ENCODE assay signal across 21 mouse cellular contexts in genomic region chr11:29725167-29725566, GRCm38 (mm10). TPM values are rescaled to one million over a fixed set of nuclear protein-coding genes. Genes with fewer than 3 reads are reported as not detected.
DNase-seq lines count a peak whose midpoint lies in the region; ATAC-seq and TF ChIP-seq lines count a peak whose summit lies in the region.
"Had no signal": no experiment of that assay in that cellular context is flagged by ENCODE, and none has a peak within 500 bp of the region (broad histone marks: within the 10 kb centered on the region; RNA-seq: fewer than 3 reads in every experiment).

No protein-coding gene starts in this region.

- peaks cover 4% of the 10 kb centered on the region; the same call in 1 of the 2 replicates for H3K36me3 ChIP-seq in macrophage (ENCODE audit: inconsistent target)
- H3K36me3 ChIP-seq in liver, postnatal 0 days (replicated peaks; ENCODE audit: insufficient read depth, low read length), result no peaks in the 10 kb centered on the region
- H3K36me3 ChIP-seq in heart, embryonic 11.5 days (ENCODE audit: control insufficient read depth, insufficient read depth, low read length), result no peaks in the 10 kb centered on the region
- H3K36me3 ChIP-seq: hindbrain, embryonic 12.5 days; hindbrain, embryonic 15.5 days had no signal

- no peak for DNase-seq in gastrocnemius, adult 2 months
- no peak for DNase-seq in gastrocnemius, postnatal 4 days (ENCODE audit: low spot score in 2 of 2)
- DNase-seq in brain, adult 2 months (ENCODE audit: low read depth, low spot score), result peak; percentile 76
- DNase-seq in cerebellum, adult 11 months, result no peak
- no peak for DNase-seq in liver, postnatal 0 days
- DNase-seq: adrenal gland, adult 2 months; adrenal gland, postnatal 14 days; cerebellum, adult 18-20 months; cerebellum, adult 9-10 months; cerebellum, postnatal 14 days; gastrocnemius, postnatal 25 days; heart, adult 2 months had no signal

- no peak for TF ChIP-seq CTCF in gastrocnemius, adult 2 months (IDR thresholded peaks at IDR 0.05)
- no peak for TF ChIP-seq CTCF in bone marrow macrophage, adult 2 months (IDR thresholded peaks at IDR 0.05; ENCODE audit: low read depth, low read length)
- no peak for TF ChIP-seq CTCF in liver, postnatal 0 days (IDR thresholded peaks at IDR 0.05; ENCODE audit: low read depth)

- no peak overlapping the region for H3K9ac ChIP-seq in liver, postnatal 0 days (replicated peaks)
- no peak overlapping the region for H3K9ac ChIP-seq in heart, embryonic 11.5 days (ENCODE audit: low read depth, low read length)
- H3K9ac ChIP-seq: hindbrain, embryonic 12.5 days; hindbrain, embryonic 15.5 days had no signal

- no peak overlapping the region for H3K4me2 ChIP-seq in liver, postnatal 0 days (ENCODE audit: low read depth, low read length)
- no peak overlapping the region for H3K4me2 ChIP-seq in heart, embryonic 11.5 days
- H3K4me2 ChIP-seq: hindbrain, embryonic 12.5 days; hindbrain, embryonic 15.5 days had no signal

- peaks cover 22% of the 10 kb centered on the region for H3K4me1 ChIP-seq in bone marrow macrophage, adult 2 months (ENCODE audit: control insufficient read depth, insufficient read depth, low read length)
- H3K4me1 ChIP-seq in liver, postnatal 0 days (ENCODE audit: insufficient read depth), result peaks cover 4% of the 10 kb centered on the region; the same call in 1 of the 2 replicates
- no peaks in the 10 kb centered on the region for H3K4me1 ChIP-seq in heart, embryonic 11.5 days (ENCODE audit: control insufficient read depth, insufficient read depth, low read length)
- H3K4me1 ChIP-seq: forebrain, embryonic 10.5 days; heart, embryonic 10.5 days; hindbrain, embryonic 12.5 days had no signal

- H3K4me3 ChIP-seq in gastrocnemius, adult 2 months, result peak overlapping the region; percentile 46
- H3K4me3 ChIP-seq in bone marrow macrophage, adult 2 months (ENCODE audit: insufficient read depth, low read length), result no peak overlapping the region
- H3K4me3 ChIP-seq in macrophage (ENCODE audit: inconsistent target), result no peak overlapping the region
- no peak overlapping the region for H3K4me3 ChIP-seq in liver, postnatal 0 days (ENCODE audit: low read depth, low read length)
- no peak overlapping the region for H3K4me3 ChIP-seq in heart, embryonic 11.5 days (ENCODE audit: low read depth, low read length)
- H3K4me3 ChIP-seq: forebrain, embryonic 10.5 days; heart, adult 2 months; heart, embryonic 10.5 days; hindbrain, embryonic 12.5 days; hindbrain, embryonic 15.5 days had no signal

- no peak for ATAC-seq in liver, postnatal 0 days
- ATAC-seq in heart, embryonic 11.5 days (replicated peaks; ENCODE audit: insufficient number of reproducible peaks, low FRiP score, low TSS enrichment), result no peak
- ATAC-seq: CD4-positive, CD25-positive, alpha-beta regulatory T cell, adult 4 months; forebrain, embryonic 14.5 days had no signal

- H3K27me3 ChIP-seq in liver, postnatal 0 days (ENCODE audit: insufficient read depth, low read length), result no peaks in the 10 kb centered on the region
- no peaks in the 10 kb centered on the region for H3K27me3 ChIP-seq in heart, embryonic 11.5 days (ENCODE audit: control insufficient read depth, insufficient read depth, low read length)
- H3K27me3 ChIP-seq: hindbrain, embryonic 12.5 days; hindbrain, embryonic 15.5 days had no signal

- H3K79me2 ChIP-seq in macrophage (ENCODE audit: inconsistent target), result peaks cover 100% of the 10 kb centered on the region

- H3K27ac ChIP-seq in gastrocnemius, adult 2 months, result peak overlapping the region; percentile 86
- peak overlapping the region; percentile 78 for H3K27ac ChIP-seq in bone marrow macrophage, adult 2 months (ENCODE audit: insufficient read depth, low read depth, low read length)
- H3K27ac ChIP-seq in macrophage, result peak overlapping the region; percentile 38
- no peak overlapping the region for H3K27ac ChIP-seq in liver, postnatal 0 days (ENCODE audit: low read depth)
- H3K27ac ChIP-seq in heart, embryonic 11.5 days (ENCODE audit: low read depth, low read length), result no peak overlapping the region
- H3K27ac ChIP-seq: forebrain, embryonic 10.5 days; heart, adult 2 months; heart, embryonic 10.5 days; hindbrain, embryonic 12.5 days; hindbrain, embryonic 15.5 days had no signal

- no peak for TF ChIP-seq POLR2A in bone marrow macrophage, adult 2 months (IDR thresholded peaks at IDR 0.05; ENCODE audit: borderline replicate concordance, low read depth, low read length)

- TF ChIP-seq EP300 in liver, postnatal 0 days (IDR thresholded peaks at IDR 0.05; ENCODE audit: low read depth), result no peak

- intact Hi-C loops in gastrocnemius, adult 2 months (cut with DNase I), result no loop called here

- no peaks in the 10 kb centered on the region for H3K9me3 ChIP-seq in liver, postnatal 0 days (ENCODE audit: low read length)
- H3K9me3 ChIP-seq in heart, embryonic 11.5 days (replicated peaks; ENCODE audit: control insufficient read depth, low read length), result no peaks in the 10 kb centered on the region
- H3K9me3 ChIP-seq: forebrain, embryonic 10.5 days; heart, embryonic 10.5 days; hindbrain, embryonic 12.5 days; hindbrain, embryonic 15.5 days had no signal

RNA-seq across cellular contexts. Expression of gene Rtn4, which starts 32.4 kb away (rescaled TPM):
- 100 to 1,000 TPM; 639 to 764 TPM for total RNA-seq in gastrocnemius, adult 2 months (2021)
- total RNA-seq in gastrocnemius, postnatal 4 days (2021), result 100 to 1,000 TPM; 699 to 725 TPM
- 853 and 919 TPM in 2 replicates for polyA plus RNA-seq in bone marrow macrophage, adult 2 months (2012; ENCODE audit: insufficient read depth, insufficient read length, missing spikeins)
- 100 to 1,000 TPM; 123 to 682 (median 202) TPM for total RNA-seq in macrophage (2018; cell fraction: chromatin; rRNA removed)
- total RNA-seq in macrophage (2018; cell fraction: cytosol; rRNA removed), result 100 to 1,000 TPM; 313 to 546 (median 408) TPM
- 100 to 1,000 TPM; 217 to 519 (median 302) TPM for total RNA-seq in macrophage (2018; cell fraction: nucleus; rRNA removed)
- 420 to 900 TPM (median 594 TPM) in 3 replicates for polyA plus RNA-seq in macrophage (2018)
- polyA plus RNA-seq in liver, postnatal 0 days (2015; fragmentation: Nextera tagmentation; extraction: Ambion mirVana), result 57.1 and 59.3 TPM in 2 replicates
- 48.5 and 54.2 TPM in 2 replicates for polyA plus RNA-seq in heart, embryonic 11.5 days (2014; fragmentation: Nextera tagmentation; extraction: Ambion mirVana)

Comparison
In these comparisons a context has a peak if more than half of its experiments do, and no peak if none do; other contexts are left out.
1. H3K27ac ChIP-seq: peak in gastrocnemius, adult 2 months (single experiment), bone marrow macrophage, adult 2 months (single experiment) and macrophage (single experiment); none in liver, postnatal 0 days (single experiment) and heart, embryonic 11.5 days (single experiment).